Mouse (Mus musculus) T-helper 1 cell (primary cell): ENCODE measurements around the gene AC140267.1.

Source experiments
- in situ Hi-C: fragments of 300-600 bp; cut with MboI, MseI; formaldehyde crosslinking; loops from one replicate; pipeline ENCODE4 v1.15.1; 2025; ENCODE audit warnings: high pct_unique_total_duplicates

The AC140267.1 gene

GRCm38 (mm10) chr15:80261100-80261499 is 25.5 kb downstream of the AC140267.1 start:
- in situ Hi-C loops, result no loop called here

DNA sequence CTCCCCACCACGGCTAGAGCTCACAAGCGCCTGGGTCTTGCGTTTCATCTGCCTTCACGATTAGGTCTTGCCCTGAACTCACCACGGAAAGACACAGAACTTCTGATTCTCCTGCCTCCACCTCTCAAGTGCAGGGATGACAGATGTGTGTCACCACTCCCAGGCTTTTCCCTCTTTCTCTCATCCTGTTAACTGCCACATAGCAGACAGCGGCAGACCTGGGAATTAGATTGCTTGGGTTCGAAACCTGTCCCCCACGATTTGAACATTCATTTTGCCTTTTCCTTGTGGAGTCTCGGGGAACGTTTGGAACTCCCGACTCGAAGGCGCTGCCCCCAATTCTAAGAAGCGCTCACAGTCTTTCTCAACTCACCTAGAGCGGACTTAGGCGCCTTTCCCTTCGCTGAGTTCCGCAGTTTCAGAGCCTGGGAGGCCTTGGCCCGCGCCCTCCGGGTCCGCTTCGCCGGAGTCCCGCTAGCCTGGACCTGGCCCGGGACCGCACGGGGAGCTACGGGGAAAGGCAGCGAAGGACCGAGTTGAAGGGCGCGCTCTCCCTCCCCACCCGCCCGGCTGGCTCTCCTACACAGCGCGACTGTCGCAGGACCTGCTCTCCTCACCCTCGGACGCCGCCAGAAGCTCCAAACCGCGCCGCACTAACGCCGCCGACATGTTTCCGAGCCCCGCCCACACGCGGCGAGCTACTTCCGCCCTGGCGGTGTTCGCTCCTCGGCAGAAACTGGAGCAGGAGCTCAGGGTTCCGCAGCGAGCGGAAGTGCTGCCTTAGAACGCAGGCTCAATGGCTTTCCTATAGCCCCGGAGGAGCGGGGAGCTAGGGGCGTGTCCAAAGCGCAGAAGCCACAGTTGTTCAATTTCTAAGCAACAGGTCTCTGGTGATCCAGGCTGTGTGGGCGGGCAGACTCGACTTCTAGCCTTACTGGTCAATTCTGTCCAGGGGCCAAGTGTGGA is 28.3 kb downstream of the AC140267.1 start, which contains the start of gene Rps19bp1:
Gene Rps19bp1 (minus strand): TSS at position 706 of the 966 bp plus-strand sequence.
- in situ Hi-C loops, result no loop called here

DNA sequence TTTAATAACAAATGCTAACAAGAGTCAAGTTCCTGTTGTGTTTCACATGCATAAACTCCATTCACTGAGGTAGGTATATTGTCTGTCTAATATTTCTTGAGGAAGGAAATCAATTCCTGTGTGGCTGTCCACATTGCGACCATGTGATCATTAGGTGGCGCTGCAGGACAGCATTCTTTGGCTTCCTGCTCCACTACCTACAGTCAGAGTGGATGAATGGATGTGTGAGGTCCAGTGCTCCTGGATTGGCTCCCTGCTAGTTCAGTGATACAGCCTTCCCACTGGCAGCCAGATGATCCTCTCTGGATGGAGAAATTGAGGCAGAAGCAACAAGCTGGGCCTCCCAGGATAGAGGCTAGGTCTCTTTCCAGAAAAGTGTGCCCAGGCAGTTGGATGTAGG is 30.6 kb downstream of the AC140267.1 start:
- in situ Hi-C loops, result no loop called here

- in situ Hi-C loops, result no loop called here
These were observed 36.3 kb downstream of the AC140267.1 start for GRCm38 (mm10) chr15:80271858-80272396.

DNA sequence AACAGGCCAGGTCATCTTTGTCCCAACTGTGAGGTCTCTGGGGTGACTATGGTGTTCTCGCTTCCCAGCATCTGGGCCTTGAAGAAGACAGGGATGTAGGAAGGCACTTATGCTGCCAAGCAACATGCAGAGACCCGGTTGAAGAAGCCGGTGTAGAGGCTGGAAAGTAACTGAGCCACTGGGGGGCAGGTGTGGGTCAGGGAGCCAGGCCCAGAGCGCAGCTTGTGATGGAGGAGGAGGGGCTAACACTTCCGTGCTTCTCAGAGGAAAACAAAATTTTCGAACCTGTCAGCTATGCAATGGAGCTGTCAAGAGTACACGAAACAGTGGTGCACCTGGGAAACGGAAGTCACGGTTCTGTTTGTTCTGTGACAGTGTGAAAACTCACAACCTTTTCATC is 41.5 kb downstream of the AC140267.1 start:
- in situ Hi-C loops, result no loop called here

DNA sequence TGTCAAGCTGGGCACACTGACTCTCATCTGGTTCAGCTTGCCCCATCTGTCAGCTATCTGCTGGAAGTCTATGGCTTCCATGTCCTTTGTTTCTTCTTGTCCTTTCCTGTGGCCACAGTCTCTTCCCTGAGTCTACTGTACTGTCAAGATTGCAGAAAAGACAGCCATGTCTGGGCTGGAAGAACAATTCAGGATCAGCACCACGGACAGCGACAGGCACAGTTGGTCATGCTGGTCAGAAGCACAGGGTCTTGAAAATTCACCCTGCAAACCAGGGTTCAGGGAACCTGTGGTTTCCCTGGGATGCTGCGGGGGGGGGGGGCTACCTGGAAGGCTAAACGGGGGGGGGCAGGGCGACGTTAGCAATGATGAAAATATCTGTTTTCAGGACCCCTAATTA is 42.0 kb downstream of the AC140267.1 start:
- in situ Hi-C loops, result no loop called here

GRCm38 (mm10) chr15:80278121-80278759 is 42.6 kb downstream of the AC140267.1 start:
- in situ Hi-C loops, result no loop called here

- in situ Hi-C loops, result no loop called here
These were observed 43.4 kb downstream of the AC140267.1 start for GRCm38 (mm10) chr15:80279053-80279452.

GRCm38 (mm10) chr15:80280646-80281045 is 45.0 kb downstream of the AC140267.1 start:
- in situ Hi-C loops, result loop anchor here (5.0 kb wide), 1 partner anchor 417 kb away; no protein-coding TSS in a partner anchor
